Mouse (Mus musculus): Measurements from ENCODE around the gene Ptchd4. TPM values are rescaled to one million over a fixed set of nuclear protein-coding genes. Genes with fewer than 3 reads are reported as not detected.

Ptchd4 gene
- polyA plus RNA-seq, 1 experiment from 2014 or later = 15.1 TPM

DNA sequence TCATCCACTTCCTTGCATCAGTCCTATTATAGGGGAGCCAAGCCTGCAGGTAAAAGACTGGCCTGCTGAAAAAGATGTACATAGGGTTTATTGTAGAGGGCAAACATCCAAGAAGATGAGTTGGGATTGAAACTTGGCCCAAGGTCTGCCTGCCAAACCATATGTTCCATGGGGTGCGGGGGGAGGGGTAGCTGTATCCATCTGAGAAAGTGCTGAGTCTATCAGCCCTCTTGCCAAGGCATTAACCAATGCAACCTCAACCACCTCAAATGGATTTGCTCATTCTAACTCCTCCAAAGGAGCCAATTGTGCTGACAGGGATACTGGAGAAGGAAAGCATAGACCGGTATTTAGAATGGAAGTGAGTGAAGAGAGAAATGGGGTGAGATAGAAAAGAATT is 136.5 kb downstream of the Ptchd4 start:
- no peak overlapping the region for H3K4me3 ChIP-seq
- no peaks in the 10 kb centered on the region for H3K36me3 ChIP-seq
- no peak overlapping the region for H3K9ac ChIP-seq
- no peaks in the 10 kb centered on the region for H3K27me3 ChIP-seq
- no peaks in the 10 kb centered on the region for H3K9me3 ChIP-seq
- H3K4me1 ChIP-seq (replicated peaks) = no peaks in the 10 kb centered on the region
- H3K27ac ChIP-seq (replicated peaks) = no peak overlapping the region
- no peak overlapping the region for H3K4me2 ChIP-seq
- 92% methylated on average over 2 of the region's 2 CpGs for WGBS
- peak; percentile 48; the same call in 1 of the 2 replicates for ATAC-seq (ENCODE audit: low FRiP score, low read depth)

DNA sequence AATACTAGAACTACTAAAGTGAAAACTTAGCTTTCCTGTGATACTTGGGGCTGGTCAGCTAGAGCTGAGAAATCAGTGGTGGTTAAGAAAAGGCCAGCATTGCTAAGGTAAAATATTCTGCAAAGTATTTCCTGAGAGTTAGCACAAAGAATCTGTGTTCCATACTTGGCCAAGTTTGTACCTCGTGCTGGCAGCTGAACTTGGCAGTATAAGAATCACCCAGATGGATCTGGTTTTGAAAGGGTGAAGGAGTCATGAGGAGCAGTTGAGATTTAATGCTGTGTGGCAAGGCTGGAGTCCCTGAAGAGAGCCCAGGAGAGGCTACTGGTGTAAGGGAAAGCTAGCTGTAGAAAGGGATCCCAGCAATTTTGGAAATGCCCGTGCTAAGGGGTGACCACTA is 140.7 kb downstream of the Ptchd4 start:
- ATAC-seq (ENCODE audit: low FRiP score, low read depth) = no peak
- Histone ChIP-seq H3K36me3 (no peaks in the 10 kb centered on the region), H3K4me3 (no peak overlapping the region), H3K27me3 (no peaks in the 10 kb centered on the region), H3K9me3 (no peaks in the 10 kb centered on the region), H3K4me1 (replicated peaks) (no peaks in the 10 kb centered on the region), H3K9ac (no peak overlapping the region), H3K4me2 (no peak overlapping the region), H3K27ac (replicated peaks) (no peak overlapping the region)
- WGBS = 86% methylated on average over 2 of the region's 2 CpGs

DNA sequence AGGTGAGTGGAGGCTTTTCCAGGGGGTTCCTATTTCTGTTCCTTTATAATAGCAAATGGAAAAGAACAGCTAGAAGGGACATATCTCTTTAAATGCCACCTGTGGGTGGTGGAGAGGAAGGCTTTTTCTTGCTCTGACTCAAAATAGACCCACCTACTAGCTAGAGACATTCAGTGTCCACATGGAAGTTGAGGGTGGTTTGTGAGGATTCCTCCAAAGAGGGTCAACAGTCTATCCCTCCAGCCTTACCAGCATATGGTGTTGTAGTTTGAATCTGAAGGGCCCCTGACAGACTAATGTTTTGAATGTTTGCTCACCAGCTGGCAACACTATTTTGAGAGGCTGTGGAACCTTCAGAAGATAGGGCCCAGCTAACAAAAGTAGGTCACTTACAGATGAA is 147.0 kb downstream of the Ptchd4 start:
- Histone ChIP-seq H3K9ac (no peak overlapping the region), H3K27me3 (no peaks in the 10 kb centered on the region), H3K9me3 (no peaks in the 10 kb centered on the region), H3K36me3 (no peaks in the 10 kb centered on the region), H3K4me1 (replicated peaks) (no peaks in the 10 kb centered on the region), H3K4me3 (no peak overlapping the region), H3K4me2 (no peak overlapping the region), H3K27ac (replicated peaks) (no peak overlapping the region)
- ATAC-seq (ENCODE audit: low FRiP score, low read depth) = no peak

DNA sequence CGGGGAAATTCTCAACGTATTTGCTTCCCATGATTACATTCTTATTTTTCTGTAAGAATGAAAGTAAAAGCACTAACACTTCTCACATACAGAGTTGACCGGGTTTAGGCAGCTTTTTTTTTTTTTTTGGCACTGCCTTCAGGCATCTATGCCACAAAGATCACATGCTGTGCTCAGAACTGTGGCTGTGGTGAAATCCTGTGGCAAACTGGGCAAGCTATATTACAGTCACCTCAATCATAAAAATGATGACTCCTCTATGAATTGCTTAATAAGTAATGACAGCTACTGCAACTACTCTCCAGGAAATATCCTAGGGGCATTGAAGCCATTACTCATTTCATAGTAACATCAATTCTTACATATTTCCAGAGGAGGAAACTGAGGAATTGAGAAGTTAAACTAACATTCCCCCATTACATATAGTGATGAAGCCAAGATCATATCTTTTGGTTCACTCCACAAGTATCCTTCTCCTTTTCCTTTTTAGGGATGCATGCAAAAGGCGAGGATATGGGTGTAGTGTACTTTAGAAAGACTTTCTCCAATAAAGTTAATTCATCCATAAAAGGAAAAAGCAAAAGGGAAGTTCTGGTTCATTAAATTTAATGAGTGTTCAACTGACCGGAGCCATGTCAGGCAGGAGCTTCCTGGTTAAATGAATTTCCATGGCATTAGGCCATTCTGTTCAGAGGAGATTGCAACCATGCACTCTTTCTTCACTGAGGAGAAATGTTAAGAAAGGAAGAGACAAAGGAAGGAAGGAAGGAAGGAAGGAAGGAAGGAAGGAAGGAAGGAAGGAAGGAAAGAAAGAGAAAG is 164.6 kb downstream of the Ptchd4 start:
- Histone ChIP-seq H3K4me1 (replicated peaks) (no peaks in the 10 kb centered on the region), H3K27me3 (no peaks in the 10 kb centered on the region), H3K9ac (no peak overlapping the region), H3K9me3 (no peaks in the 10 kb centered on the region), H3K36me3 (no peaks in the 10 kb centered on the region), H3K27ac (replicated peaks) (no peak overlapping the region), H3K4me2 (no peak overlapping the region), H3K4me3 (no peak overlapping the region)
- ATAC-seq (ENCODE audit: low FRiP score, low read depth) = no peak
- 62% methylated on average over 5 of the region's 5 CpGs for WGBS

DNA sequence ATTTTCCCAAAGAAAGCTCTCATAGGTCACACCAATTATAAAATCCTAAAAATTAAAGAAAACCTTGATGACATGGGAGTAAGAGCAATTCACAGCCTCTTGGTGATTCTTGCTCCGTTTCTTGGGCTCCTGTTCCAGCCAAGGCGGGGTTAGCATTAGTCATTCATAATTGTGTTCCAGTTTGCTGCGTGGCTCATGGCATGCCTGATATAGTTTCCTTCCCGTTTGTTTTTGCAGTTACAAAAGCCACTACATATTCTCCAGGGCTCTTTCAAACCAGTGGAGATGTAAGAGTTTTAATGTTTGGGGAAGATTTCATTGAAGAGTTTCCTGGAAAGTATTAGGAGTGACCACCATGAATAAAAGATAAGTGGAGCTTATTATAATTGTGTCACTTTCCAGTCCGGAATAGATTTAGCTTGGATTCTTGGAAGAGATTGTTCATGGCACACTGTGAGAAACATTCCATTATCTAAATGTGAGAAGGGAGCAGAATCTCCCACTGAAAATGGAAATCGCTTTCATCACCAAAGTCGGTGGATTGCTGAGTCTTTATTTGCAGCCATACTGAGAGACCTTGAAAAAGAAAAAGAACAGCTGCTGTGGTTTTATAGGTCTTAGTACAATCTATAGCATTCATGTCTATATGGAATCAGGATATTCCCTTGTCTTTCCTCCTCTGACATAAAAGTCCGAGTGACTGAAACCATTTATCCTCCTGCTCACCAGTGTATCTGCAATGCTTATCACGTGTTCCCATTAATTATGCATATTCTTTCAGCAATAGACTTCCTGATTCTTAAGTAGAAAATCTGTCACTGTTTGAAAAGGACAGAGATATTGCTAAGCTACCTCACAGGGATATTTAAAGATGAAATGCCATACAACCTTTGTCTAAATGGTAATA is 193.9 kb downstream of the Ptchd4 start:
- 66% methylated on average over 9 of the region's 9 CpGs for WGBS
- H3K27ac ChIP-seq (replicated peaks) = peak overlapping the region; percentile 15; the same call in 1 of the 2 replicates
- H3K36me3 ChIP-seq = no peaks in the 10 kb centered on the region
- no peaks in the 10 kb centered on the region for H3K27me3 ChIP-seq
- ATAC-seq (ENCODE audit: low FRiP score, low read depth) = no peak
- no peaks in the 10 kb centered on the region for H3K4me1 ChIP-seq (replicated peaks)
- H3K9ac ChIP-seq = no peak overlapping the region
- H3K4me2 ChIP-seq = no peak overlapping the region
- H3K4me3 ChIP-seq = no peak overlapping the region
- no peaks in the 10 kb centered on the region for H3K9me3 ChIP-seq

DNA sequence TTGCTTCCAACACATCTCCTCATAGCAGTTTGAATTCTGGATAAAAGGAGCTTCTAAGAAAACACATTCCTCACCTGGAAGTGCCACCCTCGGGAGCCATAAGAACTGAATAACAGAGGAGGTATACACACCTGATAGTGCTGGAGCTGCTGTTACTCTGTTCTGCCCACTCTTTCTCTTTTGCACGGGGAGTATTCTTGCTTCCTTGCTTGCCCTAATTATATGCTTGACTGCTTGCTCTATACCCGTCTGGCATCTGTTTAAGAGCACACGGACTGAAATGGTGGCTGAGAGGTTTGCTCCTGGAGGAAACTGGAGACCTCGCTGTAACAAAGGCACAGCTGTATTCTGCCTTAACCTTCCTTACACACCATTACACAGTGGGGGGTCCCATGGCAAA is 214.4 kb downstream of the Ptchd4 start:
- 31% methylated on average over 5 of the region's 5 CpGs for WGBS
- Histone ChIP-seq H3K27ac (replicated peaks) (no peak overlapping the region), H3K4me3 (no peak overlapping the region), H3K4me1 (replicated peaks) (no peaks in the 10 kb centered on the region), H3K9me3 (no peaks in the 10 kb centered on the region), H3K4me2 (no peak overlapping the region), H3K27me3 (no peaks in the 10 kb centered on the region), H3K36me3 (no peaks in the 10 kb centered on the region), H3K9ac (no peak overlapping the region)
- ATAC-seq (ENCODE audit: low FRiP score, low read depth) = no peak

DNA sequence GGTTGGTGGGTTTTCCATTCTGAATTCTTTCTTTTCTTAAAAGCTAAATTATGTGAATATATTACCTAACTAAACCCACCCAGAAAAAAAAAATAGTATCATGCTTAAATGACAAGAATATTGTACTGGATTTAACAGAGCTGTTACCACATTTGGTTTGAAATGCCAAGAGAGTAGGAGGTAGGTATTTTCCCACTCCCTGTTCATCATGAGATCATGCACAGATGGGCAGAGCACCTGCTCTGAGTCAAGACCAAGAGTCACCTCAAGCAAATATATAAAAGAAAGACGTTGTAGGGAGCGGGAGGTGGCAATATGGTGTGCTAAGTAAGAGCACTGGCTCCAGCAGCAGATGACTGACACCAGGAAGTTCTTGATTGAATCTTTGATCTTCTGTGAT is 233.8 kb downstream of the Ptchd4 start:
- Histone ChIP-seq H3K4me1 (replicated peaks) (no peaks in the 10 kb centered on the region), H3K9ac (no peak overlapping the region), H3K4me2 (no peak overlapping the region), H3K9me3 (no peaks in the 10 kb centered on the region), H3K27ac (replicated peaks) (no peak overlapping the region), H3K36me3 (no peaks in the 10 kb centered on the region), H3K4me3 (no peak overlapping the region), H3K27me3 (no peaks in the 10 kb centered on the region)
- 88% methylated on average over 2 of the region's 2 CpGs for WGBS
- ATAC-seq (ENCODE audit: low FRiP score, low read depth) = no peak

Measured in hindbrain, embryonic 15.5 days (tissue).